Mouse (Mus musculus): ENCODE measurements at regions not wholly inside any gene's neighbourhood (a gene's known extent, or its start where the extent isn't known, plus 50 kb on each side); places are given as distances from the start of the nearest gene placed in this dataset.

DNA sequence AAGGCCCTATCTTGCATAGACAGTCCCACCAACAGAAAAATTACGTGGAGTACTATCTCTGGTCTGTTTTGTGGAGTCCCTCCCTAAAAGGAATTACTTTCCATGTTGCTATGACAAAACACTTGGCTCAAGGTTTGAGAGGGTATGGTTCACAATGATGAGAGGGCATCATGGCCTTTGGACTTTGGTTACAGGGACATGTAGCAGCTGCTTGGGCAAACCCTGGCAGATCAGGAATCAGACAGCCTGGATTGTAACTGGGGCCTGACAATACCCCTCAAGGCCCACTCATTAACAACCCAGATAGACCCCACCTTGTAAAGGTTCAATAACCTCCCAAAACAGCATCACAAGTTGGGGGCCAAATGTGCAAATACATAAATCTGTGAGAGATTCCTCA, 237.0 kb upstream of the Gm21798 start:
- TF ChIP-seq CTCF (IDR thresholded peaks at IDR 0.05), result no peak
- TF ChIP-seq EP300 (IDR thresholded peaks at IDR 0.05), result no peak

All from lung, postnatal 0 days (tissue).